Mouse (Mus musculus): ENCODE data around the gene Kcnq1. TPM values are rescaled to one million over a fixed set of nuclear protein-coding genes. Genes with fewer than 3 reads are reported as not detected.

Kcnq1 gene
- total RNA-seq, 1 experiment, result 0.22 TPM

DNA sequence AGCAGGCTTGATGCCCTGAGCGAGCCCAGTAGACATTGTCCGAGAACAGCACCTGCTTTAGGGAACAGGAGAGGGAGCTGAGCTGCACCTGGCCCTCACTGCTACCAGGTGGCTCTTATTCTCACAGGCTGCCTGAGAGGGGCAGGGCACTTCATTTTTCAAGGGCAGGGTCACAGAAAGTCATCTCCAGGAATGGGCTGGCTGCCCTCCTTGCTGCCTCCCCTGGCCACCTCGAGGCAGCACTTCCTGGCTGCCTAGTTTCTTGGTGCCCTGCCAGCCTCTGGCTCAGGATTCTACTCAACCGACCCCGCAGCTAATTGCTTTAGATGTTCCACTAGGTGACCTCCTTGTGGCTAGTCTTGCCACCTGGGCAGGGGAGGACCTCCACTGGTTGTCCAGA is 2.0 kb downstream of the Kcnq1 start:
- H3K27ac ChIP-seq (ENCODE audit: insufficient read depth, low read depth, low read length, poor library complexity, severe bottlenecking), result no peak overlapping the region
- H3K4me3 ChIP-seq (ENCODE audit: insufficient read depth in 1 of 2, low read depth in 1 of 2, low read length in 2 of 2, poor library complexity in 1 of 2, severe bottlenecking in 1 of 2), result no peak overlapping the region
- TF ChIP-seq MAFK (IDR thresholded peaks at IDR 0.05; ENCODE audit: insufficient read depth, low read depth, low read length) (no peak), ZNF384 (IDR thresholded peaks at IDR 0.05; ENCODE audit: low read depth, low read length) (no peak), HCFC1 (IDR thresholded peaks at IDR 0.05; ENCODE audit: borderline replicate concordance, insufficient read depth, low read length) (no peak), ZC3H11A (IDR thresholded peaks at IDR 0.05; ENCODE audit: borderline replicate concordance, low read depth, low read length) (no peak), CHD2 (IDR thresholded peaks at IDR 0.05; ENCODE audit: low read depth, low read length) (no peak)

DNA sequence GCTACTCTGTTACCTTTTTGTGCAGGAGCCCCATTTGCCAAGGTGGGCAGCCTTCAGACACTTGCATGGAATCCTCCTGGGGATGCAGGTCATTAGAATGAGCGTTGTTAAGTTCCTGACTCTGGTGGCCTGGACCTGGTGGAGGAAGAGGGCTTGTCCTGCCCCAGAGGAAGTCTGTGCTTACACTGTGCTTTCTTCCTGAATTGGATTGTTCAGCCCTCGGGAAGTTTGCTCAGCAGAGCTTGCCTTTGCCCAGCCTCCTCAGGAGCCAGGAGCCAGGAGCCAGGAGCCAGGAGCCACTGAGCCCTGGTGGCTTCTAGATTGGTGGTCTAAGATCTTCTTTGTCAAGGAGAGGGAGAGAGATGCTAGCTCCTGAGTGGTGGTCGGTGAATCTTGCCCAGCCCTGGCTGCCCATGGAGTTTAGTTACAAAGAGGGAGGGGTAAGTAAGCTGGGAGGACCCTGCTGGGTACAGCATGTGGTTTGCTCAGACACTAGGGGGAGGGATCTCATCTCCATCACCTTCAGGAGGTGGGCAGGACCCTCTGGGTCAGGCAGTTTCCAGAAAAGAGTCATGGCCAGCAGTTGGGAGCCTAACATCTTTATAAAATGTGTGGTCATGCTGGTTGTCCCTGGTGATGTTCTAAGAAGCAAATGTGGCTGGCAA is 3.0 kb downstream of the Kcnq1 start:
- H3K9ac ChIP-seq (ENCODE audit: insufficient read depth, low read depth, low read length, poor library complexity, severe bottlenecking), result no peak overlapping the region
- no peaks in the 10 kb centered on the region for H3K9me3 ChIP-seq (ENCODE audit: control insufficient read depth, insufficient read depth, low read depth, low read length)
- in situ Hi-C loops (cut with MboI; ENCODE audit: low sequenced_read_pairs in 2 of 2, unreplicated experiment in 2 of 2), result no loop called here
- H3K36me3 ChIP-seq (ENCODE audit: control insufficient read depth, insufficient read depth, low read length, poor library complexity, severe bottlenecking), result no peaks in the 10 kb centered on the region
- H3K4me1 ChIP-seq (ENCODE audit: control insufficient read depth in 2 of 2, insufficient read depth in 2 of 2, low read length in 2 of 2, poor library complexity in 1 of 2), result no peaks in the 10 kb centered on the region
- no peak overlapping the region for H3K4me3 ChIP-seq (ENCODE audit: insufficient read depth in 1 of 2, low read depth in 1 of 2, low read length in 2 of 2, poor library complexity in 1 of 2, severe bottlenecking in 1 of 2)
- no peak for DNase-seq (ENCODE audit: low read depth, low spot score)
- TF ChIP-seq ZC3H11A (IDR thresholded peaks at IDR 0.05; ENCODE audit: borderline replicate concordance, low read depth, low read length), result no peak
- TF ChIP-seq HCFC1 (IDR thresholded peaks at IDR 0.05; ENCODE audit: borderline replicate concordance, insufficient read depth, low read length), result no peak
- no peak for TF ChIP-seq ZNF384 (IDR thresholded peaks at IDR 0.05; ENCODE audit: low read depth, low read length)
- TF ChIP-seq CHD2 (IDR thresholded peaks at IDR 0.05; ENCODE audit: low read depth, low read length), result no peak
- TF ChIP-seq MAFK (IDR thresholded peaks at IDR 0.05; ENCODE audit: insufficient read depth, low read depth, low read length), result no peak
- no peak overlapping the region for H3K27ac ChIP-seq (ENCODE audit: insufficient read depth, low read depth, low read length, poor library complexity, severe bottlenecking)

More for the DNA sequence above, 2.0 kb downstream of the Kcnq1 start:
- in situ Hi-C loops (cut with MboI; ENCODE audit: low sequenced_read_pairs in 2 of 2, unreplicated experiment in 2 of 2), result no loop called here
- DNase-seq (ENCODE audit: low read depth, low spot score), result no peak
- H3K9ac ChIP-seq (ENCODE audit: insufficient read depth, low read depth, low read length, poor library complexity, severe bottlenecking), result no peak overlapping the region
- H3K36me3 ChIP-seq (ENCODE audit: control insufficient read depth, insufficient read depth, low read length, poor library complexity, severe bottlenecking), result no peaks in the 10 kb centered on the region
- H3K9me3 ChIP-seq (ENCODE audit: control insufficient read depth, insufficient read depth, low read depth, low read length), result no peaks in the 10 kb centered on the region
- H3K4me1 ChIP-seq (ENCODE audit: control insufficient read depth in 2 of 2, insufficient read depth in 2 of 2, low read length in 2 of 2, poor library complexity in 1 of 2), result no peaks in the 10 kb centered on the region

DNA sequence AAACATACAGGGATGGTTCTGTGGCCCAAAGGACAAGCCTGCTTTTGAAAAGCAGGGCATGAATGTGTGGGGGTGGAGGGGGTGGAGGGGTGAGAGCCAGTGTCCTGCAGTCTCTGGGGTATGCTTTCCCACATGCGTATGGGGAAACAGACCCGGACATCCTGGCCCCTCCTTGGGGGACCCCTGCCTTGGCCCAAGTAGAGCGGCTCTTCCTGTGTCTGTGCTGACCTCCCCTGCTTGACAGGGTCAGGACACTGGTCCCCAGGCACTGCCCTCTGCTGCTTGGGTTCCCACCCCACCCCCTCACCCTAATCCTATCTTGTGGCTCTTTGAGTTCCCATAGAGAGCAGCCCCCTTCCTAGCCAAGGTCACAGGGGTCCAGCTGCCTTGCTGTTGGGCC is 3.5 kb downstream of the Kcnq1 start:
- H3K4me1 ChIP-seq (ENCODE audit: control insufficient read depth in 2 of 2, insufficient read depth in 2 of 2, low read length in 2 of 2, poor library complexity in 1 of 2), result no peaks in the 10 kb centered on the region
- H3K36me3 ChIP-seq (ENCODE audit: control insufficient read depth, insufficient read depth, low read length, poor library complexity, severe bottlenecking), result no peaks in the 10 kb centered on the region
- no peak overlapping the region for H3K4me3 ChIP-seq (ENCODE audit: insufficient read depth in 1 of 2, low read depth in 1 of 2, low read length in 2 of 2, poor library complexity in 1 of 2, severe bottlenecking in 1 of 2)
- TF ChIP-seq HCFC1 (IDR thresholded peaks at IDR 0.05; ENCODE audit: borderline replicate concordance, insufficient read depth, low read length) (no peak), ZC3H11A (IDR thresholded peaks at IDR 0.05; ENCODE audit: borderline replicate concordance, low read depth, low read length) (no peak), MAFK (IDR thresholded peaks at IDR 0.05; ENCODE audit: insufficient read depth, low read depth, low read length) (no peak), ZNF384 (IDR thresholded peaks at IDR 0.05; ENCODE audit: low read depth, low read length) (no peak), CHD2 (IDR thresholded peaks at IDR 0.05; ENCODE audit: low read depth, low read length) (no peak)
- no peak for DNase-seq (ENCODE audit: low read depth, low spot score)
- no peaks in the 10 kb centered on the region for H3K9me3 ChIP-seq (ENCODE audit: control insufficient read depth, insufficient read depth, low read depth, low read length)
- in situ Hi-C loops (cut with MboI; ENCODE audit: low sequenced_read_pairs in 2 of 2, unreplicated experiment in 2 of 2), result no loop called here
- no peak overlapping the region for H3K9ac ChIP-seq (ENCODE audit: insufficient read depth, low read depth, low read length, poor library complexity, severe bottlenecking)
- no peak overlapping the region for H3K27ac ChIP-seq (ENCODE audit: insufficient read depth, low read depth, low read length, poor library complexity, severe bottlenecking)

DNA sequence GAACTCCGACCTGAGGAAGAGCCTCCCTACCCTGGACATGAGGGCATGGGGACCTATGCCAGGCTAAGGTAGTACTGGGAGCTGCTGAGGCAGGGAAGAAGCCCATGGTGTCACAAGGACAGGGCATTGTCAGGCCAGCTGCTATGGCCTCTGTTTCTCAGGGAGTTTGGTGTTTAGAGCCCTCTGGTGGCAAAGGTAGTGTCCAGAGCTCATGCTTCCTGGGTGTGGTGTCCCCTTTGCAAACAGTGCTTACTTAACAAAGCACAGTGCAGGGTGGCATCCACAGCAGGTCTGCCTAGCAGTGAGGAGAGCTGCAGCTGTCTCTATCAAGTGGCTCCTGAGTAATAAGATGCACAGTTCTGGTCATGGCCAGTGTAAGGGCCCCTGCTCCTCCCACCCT is 4.6 kb downstream of the Kcnq1 start:
- no peaks in the 10 kb centered on the region for H3K9me3 ChIP-seq (ENCODE audit: control insufficient read depth, insufficient read depth, low read depth, low read length)
- TF ChIP-seq MAFK (IDR thresholded peaks at IDR 0.05; ENCODE audit: insufficient read depth, low read depth, low read length), result no peak
- no peak for TF ChIP-seq HCFC1 (IDR thresholded peaks at IDR 0.05; ENCODE audit: borderline replicate concordance, insufficient read depth, low read length)
- TF ChIP-seq ZC3H11A (IDR thresholded peaks at IDR 0.05; ENCODE audit: borderline replicate concordance, low read depth, low read length), result no peak
- no peak for TF ChIP-seq ZNF384 (IDR thresholded peaks at IDR 0.05; ENCODE audit: low read depth, low read length)
- TF ChIP-seq CHD2 (IDR thresholded peaks at IDR 0.05; ENCODE audit: low read depth, low read length), result no peak

More for the DNA sequence above, 4.6 kb downstream of the Kcnq1 start:
- Histone ChIP-seq H3K4me1 (ENCODE audit: control insufficient read depth in 2 of 2, insufficient read depth in 2 of 2, low read length in 2 of 2, poor library complexity in 1 of 2) (no peaks in the 10 kb centered on the region), H3K9ac (ENCODE audit: insufficient read depth, low read depth, low read length, poor library complexity, severe bottlenecking) (no peak overlapping the region), H3K27ac (ENCODE audit: insufficient read depth, low read depth, low read length, poor library complexity, severe bottlenecking) (no peak overlapping the region), H3K4me3 (ENCODE audit: insufficient read depth in 1 of 2, low read depth in 1 of 2, low read length in 2 of 2, poor library complexity in 1 of 2, severe bottlenecking in 1 of 2) (no peak overlapping the region), H3K36me3 (ENCODE audit: control insufficient read depth, insufficient read depth, low read length, poor library complexity, severe bottlenecking) (no peaks in the 10 kb centered on the region)
- in situ Hi-C loops (cut with MboI; ENCODE audit: low sequenced_read_pairs in 2 of 2, unreplicated experiment in 2 of 2), result no loop called here
- no peak for DNase-seq (ENCODE audit: low read depth, low spot score)

Data from ES-E14 (cell line).